Mouse (Mus musculus) left cerebral cortex, postnatal 10 days (tissue): ENCODE results near the gene Gldc. TPM values are rescaled to one million over a fixed set of nuclear protein-coding genes. Genes with fewer than 3 reads are reported as not detected.

Experiments used
- total RNA-seq, 2 experiments: library from RNA; stranded (reverse); gene quantifications; 2 replicates each; pipeline ENCODE4 v1.2.3; 2021

The Gldc gene
- total RNA-seq, 2 experiments from 2014 or later, result 14.8 TPM

Other genes with a start within 250 kb of the Gldc start
- gene Trpd52l3, start 171.6 kb downstream of the Gldc start, total RNA-seq, result not detected
- 10 to 100 TPM; 43.6 to 47.4 TPM for gene Uhrf2, start 144.9 kb downstream of the Gldc start, total RNA-seq
- not detected for gene Mbl2, start 57.5 kb upstream of the Gldc start, total RNA-seq